Mouse (Mus musculus) heart, postnatal 0 days (tissue): ENCODE results near the gene Cgnl1.

ENCODE experiments used
- CTCF ChIP-seq: IDR thresholded peaks from 2 replicates; pipeline ENCODE4 v1.5.1; 2016; ENCODE audit warnings: antibody characterized with exemption, control low read depth, low read depth
- EP300 ChIP-seq: IDR thresholded peaks from 2 replicates; pipeline ENCODE4 v1.6.1; 2016; ENCODE audit warnings: antibody characterized with exemption, low read depth

DNA sequence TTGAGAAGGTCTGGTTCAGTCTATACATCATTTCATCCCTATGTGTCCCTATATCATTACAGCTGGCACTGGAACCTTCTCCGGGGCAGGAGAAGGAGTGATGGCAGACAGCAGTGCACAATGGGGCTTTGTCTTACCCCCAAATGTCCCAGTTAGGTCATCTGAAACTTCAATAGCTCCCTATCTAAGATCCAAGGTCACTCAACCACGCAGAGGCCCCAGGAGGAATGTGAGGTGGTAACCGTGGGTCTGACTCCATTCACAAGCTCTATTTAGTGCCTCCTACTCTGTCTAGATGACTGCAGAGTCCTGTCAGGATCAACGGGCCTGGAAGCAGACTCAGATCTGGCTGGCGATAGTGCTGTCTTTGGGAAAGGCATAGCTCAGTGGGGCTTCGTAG is 142.5 kb downstream of the Cgnl1 start:
- no peak for TF ChIP-seq CTCF
- TF ChIP-seq EP300, result no peak
